Mouse (Mus musculus): Measurements from ENCODE around the gene Gcc2.

DNA sequence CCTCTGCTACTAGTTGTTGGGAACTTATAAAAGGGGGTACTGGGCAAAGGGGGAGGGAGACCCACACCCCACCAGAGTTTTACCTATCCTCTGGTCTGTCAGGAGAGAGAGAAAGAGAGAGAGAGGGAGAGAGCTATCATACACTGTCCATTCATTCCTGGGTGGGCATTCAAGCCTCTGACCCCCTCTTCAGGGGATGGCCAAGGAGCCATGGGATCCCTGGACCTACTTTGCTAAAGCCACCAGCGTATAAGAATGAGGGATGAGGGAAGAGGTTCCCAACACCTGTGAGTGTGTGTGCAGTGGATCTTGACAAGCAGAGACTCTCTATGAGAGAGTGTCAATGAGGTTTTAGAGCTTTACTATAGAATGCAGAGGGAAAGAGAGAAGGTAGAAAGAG is 49.3 kb upstream of the Gcc2 start:
- TF ChIP-seq E2F4 (IDR thresholded peaks at IDR 0.05; ENCODE audit: insufficient read depth) (no peak), POLR2A (IDR thresholded peaks at IDR 0.05; ENCODE audit: insufficient read length, low read depth) (no peak), TCF3 (IDR thresholded peaks at IDR 0.05; ENCODE audit: insufficient read length, low read depth) (no peak), CEBPB (IDR thresholded peaks at IDR 0.05; ENCODE audit: insufficient read depth, poor library complexity, severe bottlenecking) (no peak), MAX (IDR thresholded peaks at IDR 0.05; ENCODE audit: low read depth) (no peak), SRF (IDR thresholded peaks at IDR 0.05; ENCODE audit: control insufficient read depth, insufficient read length, low read depth) (no peak), MYOD1 (IDR thresholded peaks at IDR 0.05; ENCODE audit: control insufficient read depth in 1 of 3, insufficient read length in 2 of 3, low read depth in 2 of 3) (no peak), USF1 (IDR thresholded peaks at IDR 0.05; ENCODE audit: low read depth) (no peak), TCF12 (IDR thresholded peaks at IDR 0.05; ENCODE audit: insufficient read depth, poor library complexity, severe bottlenecking) (no peak), POLR2AphosphoS2 (IDR thresholded peaks at IDR 0.05; ENCODE audit: insufficient read length, low read depth) (no peak), MYOG (IDR thresholded peaks at IDR 0.05; ENCODE audit: control insufficient read depth in 1 of 3, insufficient read depth in 1 of 3, insufficient read length in 2 of 3, low read depth in 2 of 3) (no peak)
